Mouse (Mus musculus): Measurements from ENCODE around the gene Cpeb2.

DNA sequence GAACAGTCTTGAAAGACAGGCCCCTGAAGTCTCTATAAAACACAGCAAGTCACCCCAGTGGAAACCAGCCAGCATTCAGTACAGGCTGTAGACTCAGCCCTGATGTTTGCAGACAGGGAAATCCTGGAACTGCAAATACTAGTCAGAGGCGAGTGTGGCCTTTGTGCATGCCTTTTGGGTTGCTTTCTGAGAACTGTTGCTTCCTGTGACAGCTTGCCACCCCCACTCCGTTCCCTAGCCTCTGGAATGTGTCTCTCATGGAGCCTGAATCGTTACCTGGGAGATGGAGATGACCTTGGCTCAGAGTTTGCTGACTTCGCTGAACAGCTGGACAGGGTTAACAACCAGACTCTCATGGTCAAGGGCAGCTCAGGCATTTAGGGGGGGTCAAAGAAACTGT lies 77.0 kb downstream of the Cpeb2 start:
- TF ChIP-seq CTCF (IDR thresholded peaks at IDR 0.05; ENCODE audit: low read depth) (no peak), EP300 (IDR thresholded peaks at IDR 0.05; ENCODE audit: low read depth) (no peak)

Data from heart, postnatal 0 days (tissue).